Mouse (Mus musculus) heart, embryonic 16.5 days (tissue): Measurements from ENCODE around the gene Rpl3. TPM values are rescaled to one million over a fixed set of nuclear protein-coding genes. Genes with fewer than 3 reads are reported as not detected.
A peak's percentile ranks its signal among the peaks of the same experiment; 100 is the strongest.

Source experiments
- ATAC-seq: fragments of 200-750 bp; cut with Nextera tagmentation; replicated peaks from 2 replicates; pipeline ENCODE4 v1.8.0; 2017; ENCODE audit warnings: moderate number of reproducible peaks; ENCODE audit not compliant: insufficient read depth, low FRiP score; ENCODE audit errors: extremely low read depth
- H3K27ac ChIP-seq: fragments of 300-500 bp; sonication (generic); 2 replicates; pipeline ENCODE4 v1.5.1; 2014; ENCODE audit warnings: mild to moderate bottlenecking, low read length, control low read depth, moderate library complexity
- H3K27me3 ChIP-seq: fragments of 300-500 bp; sonication (generic); 2 replicates; pipeline ENCODE4 v1.6.1; 2014; ENCODE audit warnings: low read length, mixed read lengths; ENCODE audit not compliant: control insufficient read depth, insufficient read depth
- H3K36me3 ChIP-seq: fragments of 300-500 bp; sonication (generic); 2 replicates; pipeline ENCODE4 v1.6.1; 2014; ENCODE audit not compliant: control insufficient read depth, insufficient read depth
- H3K4me1 ChIP-seq: fragments of 300-500 bp; sonication (generic); 2 replicates; pipeline ENCODE4 v1.6.1; 2014; ENCODE audit warnings: low read length, mixed read lengths; ENCODE audit not compliant: control insufficient read depth, insufficient read depth
- H3K4me2 ChIP-seq: fragments of 300-500 bp; sonication (generic); 2 replicates; pipeline ENCODE4 v1.6.1; 2014; ENCODE audit warnings: low read depth, mild to moderate bottlenecking, control low read depth, low read length
- H3K4me3 ChIP-seq: fragments of 300-500 bp; sonication (generic); 2 replicates; pipeline ENCODE4 v1.5.1; 2014; ENCODE audit warnings: mild to moderate bottlenecking, control low read depth, low read length
- H3K9ac ChIP-seq: fragments of 300-500 bp; sonication (generic); 2 replicates; pipeline ENCODE4 v1.6.1; 2014; ENCODE audit warnings: low read length, control low read depth
- H3K9me3 ChIP-seq: fragments of 300-500 bp; sonication (generic); replicated peaks from 2 replicates; pipeline ENCODE4 v1.6.1; 2016; ENCODE audit warnings: low read length; ENCODE audit not compliant: control insufficient read depth
- WGBS: fragments of 180-500 bp; shearing (Covaris S2); extraction: QIAGEN DNeasy Blood & Tissue Kit; methylation state at CpG from one replicate; pipeline ENCODE4 v1.1.7; 2014; 5-methylcytosine and 5-hydroxymethylcytosine counted together
- polyA plus RNA-seq: library from polyadenylated mRNA; unstranded; fragments of >200 nt; fragmentation: Nextera tagmentation; extraction: Ambion mirVana; gene quantifications from 2 replicates; pipeline ENCODE4 v1.2.1, GENCODE M21; 2015

Gene Rpl3
- polyA plus RNA-seq = 606 and 610 TPM in 2 replicates

DNA sequence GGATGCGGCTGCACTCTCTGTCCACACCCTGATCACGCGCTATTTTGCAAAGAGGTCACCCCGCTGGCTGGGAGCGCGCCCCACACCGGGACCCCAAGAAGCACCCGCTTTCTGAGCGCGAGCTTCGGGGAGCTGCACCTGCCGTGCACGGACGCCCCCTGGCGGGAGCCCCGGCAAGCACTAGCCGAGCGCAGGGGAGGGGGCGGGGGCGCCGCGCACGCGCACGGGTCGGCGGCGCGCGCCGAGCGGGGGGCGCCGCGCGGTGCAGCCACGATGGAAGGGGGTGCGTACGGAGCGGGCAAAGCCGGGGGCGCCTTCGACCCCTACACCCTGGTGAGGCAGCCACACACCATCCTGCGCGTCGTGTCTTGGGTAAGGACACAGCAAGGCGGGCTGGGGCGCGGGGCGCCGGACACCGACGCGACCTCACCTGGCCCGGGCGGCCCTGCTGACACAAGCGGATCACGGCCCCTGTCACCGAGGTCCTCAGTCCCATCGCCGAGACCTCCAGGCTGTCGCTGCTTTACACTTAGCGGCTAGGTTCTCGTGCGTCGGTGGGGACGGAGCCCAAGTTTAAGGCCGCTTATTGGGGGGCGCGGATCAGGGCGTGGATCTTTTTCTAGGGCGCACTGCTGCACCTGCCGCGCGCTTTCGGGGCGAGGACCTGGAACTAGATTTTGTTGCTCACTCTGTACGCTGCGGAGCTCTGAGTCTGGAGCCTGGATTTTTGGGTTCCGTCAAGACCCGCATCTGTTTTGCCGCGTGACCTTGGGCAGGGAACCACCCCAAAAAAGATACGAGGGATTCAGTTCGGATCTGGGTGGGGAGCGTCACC is at the start of gene Rpl3, which contains the start of gene Syngr1:
Rpl3 (minus strand) TSS at position 748 of the 835 bp plus-strand sequence.
Syngr1 (plus strand) TSS at position 214 of the 835 bp plus-strand sequence.
- Histone ChIP-seq H3K4me3 (peak within 1 kb of the TSS; percentile 77), H3K27me3 (peaks cover 7% of the 10 kb centered on the region; the same call in 1 of the 2 replicates), H3K4me2 (peak within 1 kb of the TSS; percentile 92), H3K9me3 (no peaks in the 10 kb centered on the region), H3K36me3 (no peaks in the 10 kb centered on the region), H3K4me1 (no peaks in the 10 kb centered on the region), H3K9ac (peak within 1 kb of the TSS; percentile 84), H3K27ac (no peak within 1 kb of the TSS)
- peak; percentile 75 for ATAC-seq
- 2% methylated on average over 85 of the region's 86 CpGs for WGBS

DNA sequence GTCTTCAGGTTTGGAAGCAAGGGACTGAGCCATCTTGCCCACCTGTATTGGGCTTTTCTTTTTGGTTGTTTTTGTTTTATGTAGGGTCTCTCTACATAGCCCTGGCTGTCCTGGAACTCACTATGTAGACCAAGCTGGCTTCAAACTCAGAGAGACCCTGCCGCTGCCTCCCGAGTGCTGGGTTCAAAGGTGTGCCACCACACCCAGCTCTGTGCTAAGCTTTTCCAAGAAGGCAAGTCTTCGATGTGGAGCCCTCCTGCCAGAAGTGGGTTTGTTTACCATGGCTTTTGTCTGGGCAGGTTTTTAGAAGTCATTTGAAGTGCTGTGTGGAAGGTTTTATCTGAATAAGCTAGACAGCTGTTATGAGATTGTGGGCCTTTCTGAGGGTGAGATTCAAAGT is 49.2 kb upstream of the Rpl3 start:
- no peak overlapping the region for H3K27ac ChIP-seq
- WGBS = 82% methylated on average over 3 of the region's 3 CpGs
- H3K4me2 ChIP-seq = no peak overlapping the region
- H3K4me3 ChIP-seq = no peak overlapping the region
- no peaks in the 10 kb centered on the region for H3K27me3 ChIP-seq
- H3K9me3 ChIP-seq = peaks cover 4% of the 10 kb centered on the region
- H3K9ac ChIP-seq = no peak overlapping the region
- ATAC-seq = no peak
- peaks cover 28% of the 10 kb centered on the region for H3K36me3 ChIP-seq
- peaks cover 39% of the 10 kb centered on the region for H3K4me1 ChIP-seq

DNA sequence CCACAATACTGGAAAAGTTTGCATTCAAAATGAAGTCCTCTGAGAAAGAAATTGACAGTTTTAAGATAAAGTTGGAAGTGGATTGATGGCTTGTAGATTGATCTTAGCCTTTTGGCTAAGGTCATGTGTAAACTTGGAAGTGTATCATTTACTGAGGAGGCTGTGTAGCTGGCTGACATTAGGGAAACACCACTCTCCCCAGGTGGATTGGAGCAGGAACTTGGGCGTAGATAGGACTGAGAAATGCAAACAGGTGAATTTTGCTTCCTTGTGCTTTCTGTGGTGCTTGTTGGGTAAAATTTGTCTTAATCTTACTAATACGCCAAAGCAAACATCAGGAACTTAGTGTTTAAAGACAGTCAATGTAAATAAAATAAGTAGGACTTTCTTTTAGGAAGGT is 48.6 kb upstream of the Rpl3 start:
- no peak for ATAC-seq

DNA sequence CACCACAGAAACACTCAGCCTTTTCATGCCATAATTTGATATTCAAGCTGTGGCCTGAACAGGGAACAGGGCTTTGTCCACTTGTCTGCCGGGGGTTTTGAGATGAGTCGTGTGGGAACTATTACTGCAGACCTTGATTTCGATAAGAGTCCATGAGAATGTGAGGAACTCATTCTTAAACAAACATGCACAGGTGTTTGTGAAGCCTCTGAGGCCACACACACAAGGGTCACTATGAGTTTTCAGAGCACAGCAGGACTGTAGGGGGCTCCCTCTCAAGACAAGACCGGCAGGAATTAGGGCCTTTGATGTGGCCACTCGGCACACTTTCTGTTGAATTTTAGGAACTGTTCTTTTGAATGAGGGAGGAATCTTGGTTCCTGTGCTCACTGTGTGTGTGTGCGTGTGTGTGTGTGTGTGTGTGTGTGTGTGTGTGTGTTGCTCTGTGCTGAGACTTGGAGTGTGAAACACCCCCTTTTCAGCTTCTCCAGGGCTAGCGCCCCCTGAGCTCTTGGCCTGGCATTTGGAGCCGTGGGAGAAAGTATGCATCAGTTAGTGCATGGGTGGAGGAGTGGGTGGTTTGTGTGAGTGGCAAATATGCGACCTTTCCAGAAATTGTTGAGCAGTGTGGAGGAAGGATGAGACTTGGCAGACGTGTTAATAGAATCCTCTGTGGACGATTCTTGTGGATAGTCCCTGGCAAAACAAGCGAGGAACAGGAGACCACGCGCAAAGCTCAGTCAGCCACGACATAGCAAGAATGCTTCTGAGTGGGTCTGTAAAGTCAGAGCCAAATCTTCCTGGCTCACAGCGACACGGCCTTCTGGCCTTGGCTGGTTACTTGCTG is 46.5 kb upstream of the Rpl3 start:
- peaks cover 47% of the 10 kb centered on the region for H3K4me1 ChIP-seq
- H3K4me3 ChIP-seq = no peak overlapping the region
- 52% methylated on average over 17 of the region's 17 CpGs for WGBS
- no peak for ATAC-seq
- peaks cover 4% of the 10 kb centered on the region for H3K9me3 ChIP-seq
- no peak overlapping the region; the same call in 1 of the 2 replicates for H3K9ac ChIP-seq
- no peak overlapping the region for H3K4me2 ChIP-seq
- H3K36me3 ChIP-seq = peaks cover 15% of the 10 kb centered on the region
- peak overlapping the region; percentile 74 for H3K27ac ChIP-seq
- no peaks in the 10 kb centered on the region for H3K27me3 ChIP-seq

More for the DNA sequence above, 48.6 kb upstream of the Rpl3 start:
- Histone ChIP-seq H3K4me3 (no peak overlapping the region), H3K9me3 (peaks cover 4% of the 10 kb centered on the region), H3K27me3 (no peaks in the 10 kb centered on the region), H3K4me1 (peaks cover 38% of the 10 kb centered on the region), H3K4me2 (no peak overlapping the region), H3K9ac (no peak overlapping the region), H3K36me3 (peaks cover 28% of the 10 kb centered on the region), H3K27ac (no peak overlapping the region)
- 88% methylated on average over 2 of the region's 2 CpGs for WGBS

DNA sequence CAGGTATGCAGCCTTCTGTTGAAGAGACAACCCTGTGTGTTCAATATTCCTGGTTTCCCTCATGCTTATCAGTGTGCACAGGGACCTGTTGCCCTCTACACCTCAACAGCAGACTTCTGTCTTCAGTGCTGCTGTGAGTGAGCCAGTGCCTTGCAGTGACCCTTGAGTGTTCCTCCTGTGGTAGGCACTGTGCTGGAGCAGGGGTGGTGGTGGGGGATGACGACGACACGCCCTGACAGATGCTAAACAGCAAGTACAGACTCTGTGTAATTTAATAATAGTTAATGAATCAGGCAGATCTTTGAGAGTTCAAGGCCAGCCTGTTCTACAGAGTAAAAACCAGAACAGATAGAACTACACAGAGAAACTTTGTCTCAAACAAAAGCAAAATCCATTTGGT is 45.0 kb upstream of the Rpl3 start:
- Histone ChIP-seq H3K4me1 (peaks cover 47% of the 10 kb centered on the region), H3K27ac (no peak overlapping the region)

DNA sequence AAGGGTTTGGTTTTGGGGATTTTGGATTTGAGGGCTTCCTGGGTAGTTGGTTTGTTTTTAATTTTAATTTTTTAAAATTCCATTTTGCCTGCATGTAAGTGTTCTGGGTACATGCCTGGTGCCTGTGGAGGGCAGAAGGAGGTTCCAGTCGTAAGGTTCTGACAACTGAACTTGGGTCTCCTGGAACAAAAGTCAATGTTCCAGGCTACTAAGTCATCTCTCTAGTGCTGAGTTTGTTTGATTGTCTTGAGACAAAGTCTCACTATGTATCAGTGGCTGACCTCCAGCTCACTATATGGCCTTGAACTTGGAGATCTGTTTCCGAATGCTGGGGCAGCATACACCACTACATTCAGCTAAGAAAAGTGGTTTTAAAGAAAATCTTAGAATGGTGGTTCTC is 43.8 kb upstream of the Rpl3 start:
- Histone ChIP-seq H3K9ac (no peak overlapping the region), H3K4me1 (peaks cover 44% of the 10 kb centered on the region), H3K27ac (peak overlapping the region; percentile 100), H3K4me2 (no peak overlapping the region), H3K27me3 (no peaks in the 10 kb centered on the region), H3K36me3 (0 out of 2 replicates have a peak, but pooled peaks cover 2% of the 10 kb centered on the region), H3K9me3 (no peaks in the 10 kb centered on the region), H3K4me3 (no peak overlapping the region)
- ATAC-seq = no peak
- 87% methylated on average over 2 of the region's 2 CpGs for whole genome bisulfite sequencing

More for the DNA sequence above, 45.0 kb upstream of the Rpl3 start:
- Histone ChIP-seq H3K27me3 (no peaks in the 10 kb centered on the region), H3K4me3 (no peak overlapping the region), H3K9ac (no peak overlapping the region), H3K4me2 (no peak overlapping the region), H3K36me3 (peaks cover 6% of the 10 kb centered on the region), H3K9me3 (no peaks in the 10 kb centered on the region)
- ATAC-seq = no peak
- 83% methylated on average over 3 of the region's 3 CpGs for WGBS

DNA sequence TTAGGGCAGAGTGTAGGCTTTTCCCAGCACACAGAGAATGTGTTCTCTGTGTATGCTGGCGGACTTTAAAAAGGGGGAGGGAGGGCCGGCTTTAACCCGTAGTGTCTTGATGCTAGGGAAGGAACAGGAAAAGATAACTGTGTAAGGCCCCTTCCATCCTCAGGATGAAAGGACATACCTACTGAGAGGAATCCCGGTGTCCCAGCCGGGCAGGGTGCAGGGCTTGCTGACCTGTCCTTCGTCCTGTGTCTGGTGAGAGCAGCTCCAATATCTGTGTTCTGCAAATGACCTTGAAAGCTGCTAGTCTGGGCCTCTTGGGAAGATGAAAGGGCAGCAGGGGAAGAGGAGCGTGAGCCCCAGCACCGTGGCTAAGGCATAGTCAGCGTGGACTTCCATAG is 42.8 kb upstream of the Rpl3 start:
- peak; percentile 19; the same call in 1 of the 2 replicates for ATAC-seq
- Histone ChIP-seq H3K27me3 (no peaks in the 10 kb centered on the region), H3K4me1 (peaks cover 42% of the 10 kb centered on the region), H3K36me3 (no peaks in the 10 kb centered on the region), H3K9ac (peak overlapping the region; percentile 89), H3K9me3 (no peaks in the 10 kb centered on the region), H3K4me3 (peak overlapping the region; percentile 71), H3K4me2 (peak overlapping the region; percentile 88), H3K27ac (peak overlapping the region; percentile 100)
- 27% methylated on average over 9 of the region's 9 CpGs for WGBS

DNA sequence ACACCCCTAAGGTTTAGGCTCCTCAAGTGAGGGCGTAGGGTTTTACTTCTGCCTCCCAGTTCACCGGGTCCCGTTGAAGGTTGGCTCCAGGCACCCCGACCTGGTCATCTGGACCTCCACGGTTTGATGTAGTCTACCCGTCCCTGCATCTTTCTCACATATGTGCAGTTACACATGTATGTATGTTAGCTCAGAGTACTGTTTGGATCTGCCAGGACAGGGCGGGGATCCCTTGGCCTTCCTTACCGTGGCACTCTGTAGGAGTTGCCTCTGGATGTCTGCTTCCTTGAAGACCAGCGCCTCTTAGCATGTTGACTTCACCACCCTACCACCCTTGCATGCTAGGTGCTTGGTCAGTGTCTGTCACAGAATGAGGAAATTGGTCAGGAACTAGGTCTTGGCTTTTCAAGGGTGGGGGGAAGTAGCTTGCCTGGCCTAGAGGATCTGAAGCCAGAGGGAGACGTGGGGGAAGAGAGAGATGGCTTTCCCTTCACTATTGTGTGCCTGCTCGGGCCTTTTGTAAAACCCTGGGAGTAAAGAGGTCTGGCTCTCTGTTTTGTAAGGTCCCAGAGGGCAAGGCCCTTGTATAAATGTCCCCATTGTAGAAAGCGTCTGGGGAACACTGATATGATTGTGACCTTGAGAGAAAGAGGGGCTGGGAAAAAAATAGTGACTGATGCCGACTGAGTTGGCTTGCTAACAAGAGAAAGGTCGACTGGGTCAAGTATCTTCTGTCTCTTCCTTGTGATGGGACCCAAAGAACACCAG is 42.2 kb upstream of the Rpl3 start:
- Histone ChIP-seq H3K27ac (peak overlapping the region; percentile 100), H3K9ac (peak overlapping the region; percentile 89), H3K9me3 (no peaks in the 10 kb centered on the region), H3K36me3 (no peaks in the 10 kb centered on the region), H3K4me3 (peak overlapping the region; percentile 71), H3K4me1 (peaks cover 36% of the 10 kb centered on the region), H3K4me2 (peak overlapping the region; percentile 88), H3K27me3 (no peaks in the 10 kb centered on the region)
- WGBS = 7% methylated on average over 14 of the region's 14 CpGs
- peak; percentile 12; the same call in 1 of the 2 replicates for ATAC-seq
